ENCODE assay signal across 24 mouse cellular contexts in the genomic region with DNA sequence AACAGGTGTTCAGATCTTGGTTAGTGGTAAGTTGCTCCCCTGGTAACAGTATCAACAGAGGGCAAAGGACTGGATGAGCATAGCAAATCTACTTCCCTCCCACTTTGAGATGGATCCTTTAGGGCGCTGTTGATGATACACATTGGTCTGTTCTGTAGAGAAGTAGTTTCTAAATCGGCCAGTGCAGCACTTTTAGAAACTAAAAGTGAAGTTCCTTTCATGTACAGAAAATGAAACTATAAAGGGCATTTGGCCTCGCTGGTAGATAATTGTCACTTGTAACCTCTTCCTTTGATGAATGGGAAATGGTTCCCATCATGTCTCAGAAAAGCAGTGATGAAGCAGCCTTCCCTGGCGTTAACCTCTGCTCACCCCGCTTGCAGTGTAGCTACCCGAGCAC.
DNase-seq lines count a peak whose midpoint lies in the region; ATAC-seq lines count a peak whose summit lies in the region.
"Had no signal": no experiment of that assay in that cellular context is flagged by ENCODE, and none has a peak within 500 bp of the region (broad histone marks: within the 10 kb centered on the region; RNA-seq: fewer than 3 reads in every experiment).

No protein-coding gene starts in this region.

- no peak overlapping the region for H3K4me2 ChIP-seq in midbrain, embryonic 13.5 days (replicated peaks)
- H3K4me2 ChIP-seq: embryonic facial prominence, embryonic 13.5 days; heart, embryonic 13.5 days; hindbrain, embryonic 14.5 days; liver, embryonic 13.5 days; lung, embryonic 14.5 days; midbrain, embryonic 12.5 days had no signal

- ATAC-seq in granulocyte monocyte progenitor cell, adult 5-6 weeks (replicated peaks; ENCODE audit: poor library complexity, severe bottlenecking): 0 out of 2 replicates have a peak, but pooled peaks have one; percentile 7
- no peak for ATAC-seq in midbrain, embryonic 13.5 days
- ATAC-seq: forebrain, postnatal 0 days had no signal

- H3K4me3 ChIP-seq in midbrain, embryonic 13.5 days (replicated peaks): no peak overlapping the region
- H3K4me3 ChIP-seq: embryonic facial prominence, embryonic 13.5 days; heart, embryonic 13.5 days; liver, embryonic 13.5 days; midbrain, embryonic 12.5 days had no signal

- H3K27ac ChIP-seq in midbrain, embryonic 13.5 days: no peak overlapping the region
- H3K27ac ChIP-seq: embryonic facial prominence, embryonic 13.5 days; heart, embryonic 13.5 days; hindbrain, embryonic 14.5 days; liver, embryonic 13.5 days; midbrain, embryonic 12.5 days; stomach, postnatal 0 days had no signal

- WGBS in midbrain, embryonic 13.5 days: 75% methylated on average over 6 of the region's 6 CpGs

- H3K27me3 ChIP-seq in midbrain, embryonic 13.5 days: no peaks in the 10 kb centered on the region
- H3K27me3 ChIP-seq: embryonic facial prominence, embryonic 13.5 days; heart, embryonic 13.5 days; liver, embryonic 13.5 days; midbrain, embryonic 12.5 days had no signal

- no peak overlapping the region for H3K9ac ChIP-seq in midbrain, embryonic 13.5 days (replicated peaks)
- H3K9ac ChIP-seq: embryonic facial prominence, embryonic 13.5 days; forebrain, postnatal 0 days; heart, embryonic 13.5 days; hindbrain, embryonic 14.5 days; liver, embryonic 13.5 days; lung, embryonic 14.5 days; midbrain, embryonic 12.5 days had no signal

- H3K4me1 ChIP-seq in midbrain, embryonic 13.5 days (replicated peaks): no peaks in the 10 kb centered on the region
- H3K4me1 ChIP-seq: heart, embryonic 13.5 days; liver, embryonic 13.5 days; midbrain, embryonic 12.5 days had no signal

- no peaks in the 10 kb centered on the region for H3K9me3 ChIP-seq in midbrain, embryonic 13.5 days
- H3K9me3 ChIP-seq: embryonic facial prominence, embryonic 13.5 days; heart, embryonic 13.5 days; liver, embryonic 13.5 days; midbrain, embryonic 12.5 days had no signal

- peak; percentile 48 for DNase-seq in A20 (ENCODE audit: low read depth, low spot score)
- peak; percentile 18 for DNase-seq in CD4-positive helper T cell, adult 2 months (ENCODE audit: low read depth, low spot score)
- peak; percentile 20 for DNase-seq in naive thymus-derived CD4-positive, alpha-beta T cell, adult 2 months (ENCODE audit: low read depth)
- DNase-seq in left cerebral cortex, adult 8-10 months (ENCODE audit: low spot score in 2 of 2): no peak
- no peak for DNase-seq in thymus, postnatal 4 days
- DNase-seq: adrenal gland, adult 2 months; cerebellum, adult 8-10 months; cerebellum, postnatal 25 days; forebrain, postnatal 0 days; heart, postnatal 10 days; kidney, adult 2 months; kidney, postnatal 4 days; left cerebral cortex, postnatal 4 days; liver, embryonic 13.5 days; lung, embryonic 14.5 days; thymus, adult 18-20 months; thymus, postnatal 36 days had no signal

- no peaks in the 10 kb centered on the region for H3K36me3 ChIP-seq in midbrain, embryonic 13.5 days
- H3K36me3 ChIP-seq: embryonic facial prominence, embryonic 13.5 days; heart, embryonic 13.5 days; liver, embryonic 13.5 days; midbrain, embryonic 12.5 days had no signal

Comparison
In these comparisons a context has a peak if more than half of its experiments do, and no peak if none do; other contexts are left out.
1. DNase-seq: peak in A20 (single experiment), CD4-positive helper T cell, adult 2 months (single experiment) and naive thymus-derived CD4-positive, alpha-beta T cell, adult 2 months (single experiment); none in left cerebral cortex, adult 8-10 months (0 of 2) and thymus, postnatal 4 days (single experiment).